Mouse (Mus musculus): ENCODE measurements around the gene Prkg1. TPM values are rescaled to one million over a fixed set of nuclear protein-coding genes. Genes with fewer than 3 reads are reported as not detected.

Gene Prkg1
- total RNA-seq, 2 experiments from 2014 or later, result 6.3 to 6.4 TPM

DNA sequence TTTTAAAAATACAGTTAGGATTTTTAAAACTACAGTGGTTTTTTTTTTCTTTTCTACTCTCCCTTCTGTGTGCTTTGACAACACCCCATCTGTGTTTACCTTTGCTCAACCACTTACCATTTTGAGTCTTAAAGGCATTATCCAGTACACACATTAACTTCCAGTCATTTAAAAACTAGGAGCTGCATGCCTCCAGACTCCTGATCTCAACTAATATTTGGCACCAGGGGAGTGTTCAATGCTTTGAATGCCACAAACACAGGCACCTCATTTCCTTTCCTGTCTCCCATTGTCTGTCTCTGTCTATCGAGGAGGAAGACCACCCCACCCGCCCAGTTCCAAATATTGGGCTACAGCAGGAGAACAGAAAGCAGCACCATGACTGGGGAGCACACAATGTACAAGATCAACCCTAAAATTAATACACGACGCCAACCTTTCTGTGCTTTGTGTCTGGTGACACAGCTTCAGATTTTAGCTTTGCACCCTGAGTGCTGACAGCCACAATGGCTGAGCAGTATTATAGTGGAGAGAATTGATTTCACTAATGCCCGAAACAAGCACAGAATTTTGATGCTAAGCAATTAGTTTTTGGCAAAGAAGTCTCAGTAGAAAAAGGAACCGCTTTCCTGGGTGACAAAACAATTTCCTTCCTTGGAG lies 576.1 kb downstream of the Prkg1 start:
- DNase-seq (ENCODE audit: low spot score in 2 of 2), result no peak

DNA sequence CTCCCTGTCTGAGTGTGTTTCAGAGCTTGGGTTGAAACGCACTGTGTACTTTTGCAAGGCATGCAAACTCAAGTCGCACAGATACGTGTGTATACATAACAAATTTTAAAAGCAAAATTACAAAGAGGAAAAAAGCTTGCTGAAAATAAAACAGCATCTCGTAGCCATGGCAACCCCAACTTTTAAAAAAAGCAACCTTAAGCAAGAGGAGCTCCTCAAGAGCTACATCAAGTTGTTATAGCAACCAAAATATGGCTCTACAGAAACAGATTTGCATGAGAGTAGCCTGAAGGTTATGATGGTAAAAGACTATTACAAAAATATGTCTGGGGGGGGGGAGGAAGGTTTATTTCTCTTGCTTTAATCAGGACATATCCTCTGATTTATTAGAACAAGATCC lies 584.1 kb downstream of the Prkg1 start:
- DNase-seq (ENCODE audit: low spot score in 2 of 2), result no peak

DNA sequence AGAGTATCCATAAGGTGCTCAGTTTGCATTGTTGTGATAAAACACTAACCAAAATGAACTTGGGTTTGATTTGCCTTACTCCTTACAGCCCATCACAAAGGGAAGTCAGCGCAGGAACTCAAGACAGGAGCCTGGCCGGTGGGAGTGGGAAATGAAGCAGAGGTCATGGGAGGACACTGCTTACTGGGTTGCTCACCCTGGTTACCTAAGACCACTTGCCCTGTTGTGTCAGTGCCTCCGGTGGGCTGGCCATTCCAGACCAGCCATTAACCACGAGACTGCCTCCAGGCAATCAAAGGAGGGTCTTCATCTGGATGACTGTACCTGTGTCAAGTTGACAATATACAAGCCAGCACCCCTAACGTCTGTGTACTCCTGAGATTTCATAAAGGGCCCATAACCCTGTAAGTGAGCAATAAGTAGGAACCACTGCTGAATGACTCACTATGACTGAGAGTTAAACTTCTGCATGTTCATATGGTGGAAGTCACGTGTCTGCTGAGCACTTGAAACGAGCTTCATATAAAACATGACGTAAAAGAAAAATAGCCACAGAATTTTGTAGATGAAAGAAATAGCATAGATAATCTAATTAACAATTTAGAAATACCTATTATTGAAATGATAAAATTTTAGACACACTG lies 587.4 kb downstream of the Prkg1 start:
- no peak for DNase-seq (ENCODE audit: low spot score in 2 of 2)

DNA sequence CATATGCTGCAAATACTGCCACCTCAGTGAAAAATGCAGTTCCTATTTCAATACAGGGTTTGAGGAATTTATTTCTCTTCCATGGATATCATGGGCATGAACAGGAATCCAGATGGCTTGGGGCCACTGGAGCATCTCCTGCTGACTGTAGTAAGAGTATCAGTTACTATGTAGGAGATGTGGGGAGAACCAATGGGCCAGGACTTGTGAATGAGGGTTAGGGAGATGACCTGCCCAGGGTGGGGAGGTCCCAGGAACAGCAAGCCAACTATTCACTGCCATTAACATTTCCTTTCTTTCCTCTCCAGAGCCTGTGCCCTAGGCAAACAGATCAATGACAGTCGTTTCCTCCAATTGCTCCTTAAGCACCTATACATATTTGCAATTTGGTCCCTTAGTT lies 593.8 kb downstream of the Prkg1 start:
- no peak for DNase-seq (ENCODE audit: low spot score in 2 of 2)

DNA sequence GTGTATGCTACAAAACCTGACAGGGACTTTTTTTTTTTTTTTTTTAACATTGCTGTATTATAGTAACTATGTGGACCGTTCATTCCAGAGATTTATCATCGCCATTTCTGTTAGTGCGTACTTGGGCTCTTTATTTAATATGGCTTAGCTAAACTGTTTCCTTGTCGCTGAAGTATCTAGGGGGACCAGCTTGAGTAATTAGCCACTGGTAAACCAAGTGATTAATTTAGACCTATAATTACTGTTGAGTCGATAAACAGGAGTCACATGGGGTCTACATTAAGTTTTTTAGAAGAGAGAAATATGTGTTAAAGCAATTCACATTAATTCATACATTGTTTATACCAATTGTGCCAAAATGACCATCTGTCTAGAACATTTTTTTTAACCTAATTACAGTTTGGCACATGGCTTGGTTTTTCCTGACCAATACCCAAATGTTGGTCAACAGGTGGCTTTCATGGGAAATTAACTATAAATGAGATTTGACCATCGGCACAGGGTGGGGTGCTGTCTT lies 605.8 kb downstream of the Prkg1 start:
- no peak for DNase-seq (ENCODE audit: low spot score in 2 of 2)

DNA sequence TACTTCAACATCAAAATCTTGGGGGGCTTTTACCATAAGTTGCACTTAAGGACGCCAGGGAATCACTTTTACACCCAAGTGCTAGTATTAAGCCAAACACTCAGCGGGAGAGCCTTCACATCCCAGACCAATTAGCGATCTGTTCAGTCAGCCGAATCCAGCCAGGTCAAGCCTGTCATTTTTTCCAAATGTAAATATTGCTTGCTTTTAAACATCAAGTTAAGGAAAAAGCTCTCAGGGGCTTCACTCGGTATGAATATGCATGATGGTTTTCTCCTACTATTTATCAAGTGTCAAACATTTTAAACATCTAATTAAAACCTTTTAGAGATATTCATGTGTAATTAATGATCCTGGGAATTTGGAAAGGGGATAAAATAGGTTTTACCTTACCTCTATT lies 611.4 kb downstream of the Prkg1 start:
- DNase-seq (ENCODE audit: low spot score in 2 of 2), result no peak

DNA sequence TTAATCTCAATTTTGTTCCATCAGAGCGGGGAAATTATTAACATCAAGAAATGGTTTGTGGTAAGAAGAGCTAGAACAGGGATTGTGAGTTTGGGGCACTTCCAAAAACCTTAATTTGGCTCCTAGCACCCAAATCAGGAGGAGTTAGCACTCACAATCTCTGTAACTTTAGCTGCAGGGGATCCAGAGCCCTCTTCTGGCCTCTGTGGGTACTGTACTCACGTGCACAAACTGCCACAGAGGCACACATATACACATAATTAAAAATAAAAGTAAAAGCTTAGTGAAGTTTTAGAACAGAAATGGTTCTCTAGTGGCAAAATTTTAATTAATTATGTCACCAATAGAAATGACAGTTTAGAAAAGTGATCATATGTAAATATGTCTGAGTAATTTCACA lies 614.9 kb downstream of the Prkg1 start:
- no peak for DNase-seq (ENCODE audit: low spot score in 2 of 2)

DNA sequence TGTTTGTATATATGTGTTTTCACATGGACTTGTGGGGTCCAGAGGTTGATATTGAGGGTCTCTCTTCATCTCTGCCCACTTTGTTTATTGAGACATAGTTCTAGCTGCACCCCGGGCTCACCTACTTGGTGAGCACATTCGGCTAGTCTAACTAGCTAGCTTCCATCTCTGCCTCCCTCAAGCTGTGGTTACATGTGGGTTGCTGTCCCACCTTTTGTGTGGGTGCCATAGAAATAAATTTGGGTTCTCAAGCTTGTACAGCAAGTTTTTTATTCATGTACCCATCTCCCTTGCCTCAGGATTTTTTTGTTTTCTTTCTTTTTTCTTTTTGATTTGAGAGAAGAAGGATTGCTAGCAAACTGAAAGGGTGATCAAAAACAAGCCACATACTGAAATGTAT lies 617.4 kb downstream of the Prkg1 start:
- no peak for DNase-seq (ENCODE audit: low spot score in 2 of 2)

DNA sequence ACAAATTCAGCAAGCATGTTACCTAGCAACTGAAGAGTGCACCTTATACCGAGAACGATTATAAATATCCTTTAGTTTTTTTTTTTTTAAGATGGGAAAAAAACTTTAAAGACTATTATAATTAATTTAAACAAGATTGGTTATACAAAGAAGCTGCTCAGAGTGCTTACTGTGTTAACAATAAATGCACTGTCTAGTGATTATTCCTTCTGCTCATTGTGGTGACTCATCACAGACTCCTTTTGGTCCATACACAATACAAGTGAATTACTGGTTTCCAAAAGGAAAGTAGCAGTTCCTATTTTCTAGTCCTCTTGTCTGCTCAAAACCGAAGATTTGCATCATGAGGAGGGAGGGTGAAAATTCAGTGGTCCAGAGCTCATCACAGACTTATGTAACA lies 618.7 kb downstream of the Prkg1 start:
- no peak for DNase-seq (ENCODE audit: low spot score in 2 of 2)

DNA sequence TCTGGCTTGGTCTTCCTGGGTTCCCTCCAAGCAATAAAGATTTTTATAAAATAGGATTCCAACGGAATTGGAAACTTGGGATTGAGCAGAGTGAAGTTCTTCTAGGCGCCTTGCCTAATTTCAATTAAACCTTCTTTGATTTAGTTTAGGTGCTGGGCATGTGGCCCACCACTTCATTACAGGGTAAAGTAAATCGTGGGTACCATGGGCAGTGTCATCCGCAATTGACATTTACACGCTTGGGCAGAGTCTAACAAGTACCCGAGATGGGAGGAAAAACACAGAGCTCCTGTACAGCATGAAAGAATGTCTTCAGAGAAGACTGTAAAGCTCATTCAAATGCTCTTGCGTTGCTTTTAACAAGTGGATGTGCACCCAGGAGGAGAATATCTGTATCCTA lies 622.9 kb downstream of the Prkg1 start:
- no peak for DNase-seq (ENCODE audit: low spot score in 2 of 2)

DNA sequence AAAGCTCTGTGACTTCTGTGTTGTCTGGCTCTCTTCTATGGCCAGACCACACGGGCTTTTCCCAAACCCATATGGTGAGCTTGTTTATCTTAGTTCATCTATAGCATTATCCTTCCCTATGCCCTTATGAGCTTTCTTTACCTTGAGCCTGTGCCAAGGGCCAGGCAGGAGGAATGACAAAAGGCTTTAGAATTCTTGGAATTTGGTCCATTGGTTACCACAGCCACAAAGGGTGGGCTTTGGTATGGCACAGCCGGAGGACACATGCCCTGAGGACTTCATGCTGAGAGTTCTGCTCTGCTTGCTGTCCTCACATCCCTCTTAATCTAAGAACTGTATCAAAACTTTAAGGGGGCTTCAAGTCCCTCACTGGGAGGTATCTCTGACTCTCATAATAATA lies 628.5 kb downstream of the Prkg1 start:
- no peak for DNase-seq (ENCODE audit: low spot score in 2 of 2)

DNA sequence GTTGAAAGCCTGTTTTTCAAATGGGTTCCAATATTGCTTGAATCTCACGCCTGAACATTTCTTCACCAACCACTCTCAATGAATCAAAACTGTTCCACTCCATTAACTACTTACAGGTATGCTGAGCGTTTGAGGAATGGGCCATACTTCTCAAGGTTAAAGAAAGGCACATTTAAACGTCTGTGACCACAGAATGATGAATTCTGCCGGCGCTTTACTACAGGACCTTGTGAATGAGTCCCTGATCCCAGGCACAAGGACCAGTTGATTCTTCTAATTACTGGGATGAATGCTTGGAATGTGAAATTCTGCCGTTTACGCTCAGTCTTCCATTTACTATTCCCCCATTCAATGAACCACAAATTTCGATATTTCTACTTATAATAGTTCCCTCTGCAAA lies 632.2 kb downstream of the Prkg1 start:
- DNase-seq (ENCODE audit: low spot score in 2 of 2), result no peak

DNA sequence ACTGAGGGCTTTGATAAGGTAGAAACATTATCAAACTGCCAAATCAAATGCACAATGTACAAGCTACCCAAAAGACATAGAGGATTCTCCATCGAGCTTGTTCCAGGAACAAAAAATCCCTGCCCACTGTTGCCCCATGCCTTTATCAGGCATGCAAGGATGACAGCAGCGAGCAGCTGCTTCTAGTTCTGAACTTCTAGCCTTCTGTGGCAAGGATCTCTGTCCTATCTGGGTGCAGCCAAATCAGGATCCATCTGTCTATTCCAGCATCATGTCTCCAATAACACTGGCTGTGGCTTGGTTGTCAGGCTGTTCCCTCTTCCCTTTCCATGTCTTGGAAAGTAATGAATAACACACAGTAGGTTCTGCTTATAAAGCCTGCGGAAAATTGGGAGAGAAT lies 640.2 kb downstream of the Prkg1 start:
- DNase-seq (ENCODE audit: low spot score in 2 of 2), result no peak

DNA sequence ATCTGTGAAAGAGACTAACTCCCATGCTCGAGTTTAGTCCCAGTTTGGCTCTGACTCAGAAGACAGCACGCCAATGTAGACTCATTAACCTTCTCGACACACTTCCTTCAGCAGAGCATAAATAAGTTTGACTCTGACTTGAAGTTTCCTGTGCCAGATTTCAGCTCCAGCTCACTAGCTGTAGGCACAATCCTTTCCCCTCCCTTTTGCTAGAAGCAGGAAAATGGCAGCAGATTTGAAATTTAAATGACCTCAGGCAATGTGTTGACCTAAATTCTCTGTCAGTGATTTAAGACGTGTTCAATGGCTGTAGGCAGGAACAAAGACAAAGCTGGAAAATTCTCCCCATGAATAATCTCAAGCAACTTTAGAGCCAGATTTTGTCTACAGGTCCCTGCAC lies 650.1 kb downstream of the Prkg1 start:
- no peak for DNase-seq (ENCODE audit: low spot score in 2 of 2)

DNA sequence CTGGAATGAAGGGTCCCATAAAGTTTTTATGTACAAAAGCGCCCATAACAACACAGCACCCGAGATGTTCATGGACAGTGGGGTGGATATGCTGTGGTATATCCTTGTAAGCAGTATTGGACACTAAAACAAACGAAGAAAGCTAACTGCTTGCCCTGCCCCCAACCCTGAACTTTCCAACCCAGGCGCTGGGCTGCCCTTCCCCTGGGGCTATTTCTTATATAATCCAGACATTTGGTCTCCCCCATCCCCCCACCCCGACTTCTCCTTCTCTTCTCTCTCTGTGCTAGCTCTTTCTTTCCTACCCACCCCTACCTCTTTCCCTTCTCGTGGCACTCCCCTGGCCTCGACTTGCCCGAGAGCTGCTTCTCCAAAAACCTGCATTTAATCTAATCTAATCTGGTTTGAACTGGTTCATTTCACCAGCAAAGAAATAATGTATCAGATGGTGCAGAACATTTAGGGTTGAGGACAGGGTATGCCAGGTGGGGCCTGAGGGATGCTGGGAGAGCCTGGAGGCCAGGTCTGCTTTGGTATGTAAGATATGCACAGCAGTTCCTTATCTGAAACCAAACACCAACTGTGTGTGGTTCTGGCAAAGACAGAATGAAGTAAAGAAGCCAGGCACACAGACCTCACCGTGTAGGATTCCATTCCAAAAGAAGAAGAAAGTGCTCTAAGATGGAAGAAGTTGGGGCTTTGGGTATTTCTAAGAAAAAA lies 657.8 kb downstream of the Prkg1 start:
- no peak for DNase-seq (ENCODE audit: low spot score in 2 of 2)

DNA sequence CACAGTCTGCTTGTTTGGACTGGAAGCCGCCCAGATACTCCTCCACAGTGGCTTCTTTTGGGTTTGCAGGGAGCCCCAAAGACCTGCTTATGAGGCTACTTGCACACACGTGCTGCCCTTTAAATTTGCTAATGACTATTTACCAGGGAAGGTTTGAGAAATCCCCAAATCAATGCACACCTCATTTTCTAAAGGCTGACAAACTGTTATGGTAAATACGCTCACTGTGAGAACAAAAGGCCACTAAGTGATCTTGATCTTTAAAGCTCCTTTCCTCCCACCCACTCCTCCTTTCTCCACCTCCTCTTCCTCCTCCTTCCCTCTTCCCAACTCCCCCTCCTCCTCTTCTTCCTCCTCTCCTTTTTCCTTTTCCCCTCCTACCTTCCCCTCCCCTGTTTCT lies 658.8 kb downstream of the Prkg1 start:
- DNase-seq (ENCODE audit: low spot score in 2 of 2), result no peak

DNA sequence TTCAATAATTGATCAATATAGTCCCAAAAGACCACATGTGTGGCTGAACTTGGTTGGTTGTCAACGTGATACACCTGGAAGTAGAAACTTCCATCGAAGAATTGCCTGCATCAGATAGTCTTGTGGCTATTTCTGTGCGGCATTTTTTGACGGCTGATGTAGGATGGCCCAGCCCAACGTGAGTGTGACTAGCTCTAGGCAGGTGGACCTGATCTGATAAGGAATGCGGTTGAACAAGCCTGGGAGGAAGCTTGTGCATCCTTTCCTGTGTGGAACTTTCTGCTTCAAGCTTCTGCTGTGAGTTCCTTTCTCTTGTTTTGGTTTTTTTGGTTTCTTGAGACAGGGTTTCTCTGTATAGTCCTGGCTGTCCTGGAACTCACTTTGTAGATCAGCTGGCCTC lies 660.1 kb downstream of the Prkg1 start:
- no peak for DNase-seq (ENCODE audit: low spot score in 2 of 2)

DNA sequence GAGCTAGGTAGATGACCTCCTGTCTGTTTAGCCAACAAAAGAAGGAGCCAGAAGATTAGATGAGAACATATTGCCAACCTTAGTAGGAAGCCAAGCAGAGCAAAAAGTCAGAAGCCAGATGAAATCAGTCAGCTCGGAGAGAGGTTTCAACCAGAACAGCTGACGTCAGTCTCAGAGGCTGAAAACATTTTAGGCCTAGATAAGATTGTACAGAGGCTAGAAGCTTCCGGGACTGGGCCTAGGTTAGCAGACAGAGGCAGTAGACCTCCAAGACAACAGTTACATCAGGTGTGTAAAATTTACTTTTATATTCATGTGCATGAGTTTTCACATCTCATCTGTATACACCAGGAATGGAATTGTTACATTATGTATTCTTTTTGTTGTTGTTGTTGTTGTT lies 665.5 kb downstream of the Prkg1 start:
- DNase-seq (ENCODE audit: low spot score in 2 of 2), result no peak

DNA sequence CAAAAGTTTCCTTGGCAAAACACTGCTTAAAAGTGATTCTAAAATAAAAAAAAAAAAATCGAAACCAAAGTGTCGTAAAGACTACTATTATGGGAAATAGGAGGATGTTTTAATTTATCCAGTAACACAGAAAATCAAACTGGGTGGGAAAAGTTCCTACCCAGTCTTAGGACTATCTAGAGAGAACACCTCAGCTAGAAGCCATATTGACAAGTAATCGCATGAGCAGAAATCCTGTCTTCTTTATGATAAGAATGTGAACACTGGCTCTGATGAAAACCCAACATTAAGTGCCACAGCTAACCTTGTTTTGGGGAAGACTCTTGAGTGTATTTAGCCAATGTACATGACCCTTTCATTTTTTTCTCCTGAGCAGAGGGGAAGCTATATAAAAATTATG lies 667.0 kb downstream of the Prkg1 start:
- no peak for DNase-seq (ENCODE audit: low spot score in 2 of 2)

DNA sequence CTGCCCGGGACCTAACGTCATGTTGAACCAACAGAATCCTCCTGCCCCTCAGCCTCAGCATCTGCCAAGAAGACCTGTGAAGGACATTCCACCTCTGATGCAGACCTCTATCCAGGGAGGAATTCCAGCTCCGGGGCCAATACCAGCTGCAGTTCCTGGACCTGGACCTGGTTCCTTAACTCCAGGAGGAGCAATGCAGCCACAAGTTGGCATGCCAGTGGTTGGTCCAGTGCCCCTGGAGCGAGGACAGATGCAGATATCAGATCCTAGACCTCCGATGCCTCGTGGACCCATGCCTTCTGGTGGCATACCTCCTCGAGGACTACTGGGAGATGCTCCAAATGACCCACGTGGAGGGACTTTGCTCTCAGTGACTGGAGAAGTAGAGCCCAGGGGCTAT lies 681.1 kb downstream of the Prkg1 start:
- peak in 1 of 2 experiments; percentile 22 for DNase-seq (ENCODE audit: low spot score in 2 of 2)

DNA sequence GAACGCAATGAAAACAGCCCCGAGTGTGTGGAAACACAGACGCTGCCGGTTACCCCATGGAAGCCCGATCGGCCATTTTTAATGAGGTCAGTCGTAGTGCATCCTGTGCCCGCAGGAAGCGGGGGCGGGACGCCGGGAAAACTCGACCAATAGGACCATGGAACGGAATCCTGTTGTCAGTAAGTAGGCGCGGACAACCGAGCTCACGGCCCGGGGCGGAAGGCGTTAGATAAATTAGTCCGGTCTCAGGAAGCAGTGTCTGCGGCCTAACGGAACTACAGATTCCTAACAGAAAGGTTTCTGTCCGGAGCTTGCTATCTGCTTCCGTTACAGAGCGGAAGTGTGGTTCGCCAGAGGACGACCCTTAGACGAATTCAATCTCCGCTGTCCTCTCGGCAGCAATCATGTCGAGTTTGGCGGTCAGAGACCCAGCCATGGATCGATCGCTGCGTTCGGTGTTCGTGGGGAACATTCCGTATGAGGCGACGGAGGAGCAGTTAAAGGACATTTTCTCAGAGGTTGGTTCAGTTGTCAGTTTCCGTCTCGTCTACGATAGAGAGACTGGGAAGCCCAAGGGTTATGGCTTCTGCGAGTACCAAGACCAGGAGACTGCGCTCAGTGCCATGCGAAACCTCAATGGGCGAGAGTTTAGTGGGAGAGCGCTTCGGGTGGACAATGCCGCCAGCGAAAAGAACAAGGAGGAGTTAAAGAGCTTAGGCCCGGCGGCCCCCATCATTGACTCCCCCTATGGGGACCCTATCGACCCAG lies 682.0 kb downstream of the Prkg1 start, which contains the start of gene Cstf2t:
Cstf2t (plus strand) TSS at position 176 of the 768 bp plus-strand sequence.
- DNase-seq (ENCODE audit: low spot score in 2 of 2), result peak; percentile 96 to 97

DNA sequence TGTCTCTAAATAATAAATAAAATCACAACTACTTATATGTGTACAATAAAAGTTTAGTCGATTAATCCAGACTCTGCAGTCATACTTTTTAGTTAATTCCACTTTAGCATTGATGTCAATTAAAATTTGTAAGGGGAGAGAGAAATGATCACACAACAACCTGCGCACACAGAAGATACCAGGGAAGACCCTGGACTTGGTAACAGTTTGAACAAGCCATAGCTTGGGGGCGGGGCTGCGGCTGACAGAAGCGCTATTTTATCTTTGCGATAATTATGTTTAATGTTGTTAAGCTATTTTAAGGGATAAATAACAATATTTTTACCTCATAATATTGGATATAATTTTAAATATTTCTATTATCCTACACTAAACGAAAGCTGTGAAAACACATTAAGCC lies 682.6 kb downstream of the Prkg1 start:
- no peak for DNase-seq (ENCODE audit: low spot score in 2 of 2)
